Mouse (Mus musculus): ENCODE measurements at regions not wholly inside any gene's neighbourhood (a gene's known extent, or its start where the extent isn't known, plus 50 kb on each side); places are given as distances from the start of the nearest gene placed in this dataset.
A peak's percentile ranks its signal among the peaks of the same experiment; 100 is the strongest.

GRCm38 (mm10) chr15:34775714-34776113 lies 418.0 kb upstream of the 9430069I07Rik start:
- no peak for DNase-seq

- DNase-seq = peak; percentile 10 to 13
Observed at GRCm38 (mm10) chr15:34751746-34752145, 394.1 kb upstream of the 9430069I07Rik start.

GRCm38 (mm10) chr15:34751021-34751420 lies 393.3 kb upstream of the 9430069I07Rik start:
- no peak for DNase-seq

- no peak for DNase-seq
Observed at GRCm38 (mm10) chr15:34747111-34747510, 389.4 kb upstream of the 9430069I07Rik start.

GRCm38 (mm10) chr15:34743130-34743782 lies 385.6 kb upstream of the 9430069I07Rik start:
- peak; percentile 62 to 75 for DNase-seq

- no peak for DNase-seq
Observed at GRCm38 (mm10) chr15:34741488-34741887, 383.8 kb upstream of the 9430069I07Rik start.

Measured in kidney, postnatal 4 days (tissue).